In the genomic region with DNA sequence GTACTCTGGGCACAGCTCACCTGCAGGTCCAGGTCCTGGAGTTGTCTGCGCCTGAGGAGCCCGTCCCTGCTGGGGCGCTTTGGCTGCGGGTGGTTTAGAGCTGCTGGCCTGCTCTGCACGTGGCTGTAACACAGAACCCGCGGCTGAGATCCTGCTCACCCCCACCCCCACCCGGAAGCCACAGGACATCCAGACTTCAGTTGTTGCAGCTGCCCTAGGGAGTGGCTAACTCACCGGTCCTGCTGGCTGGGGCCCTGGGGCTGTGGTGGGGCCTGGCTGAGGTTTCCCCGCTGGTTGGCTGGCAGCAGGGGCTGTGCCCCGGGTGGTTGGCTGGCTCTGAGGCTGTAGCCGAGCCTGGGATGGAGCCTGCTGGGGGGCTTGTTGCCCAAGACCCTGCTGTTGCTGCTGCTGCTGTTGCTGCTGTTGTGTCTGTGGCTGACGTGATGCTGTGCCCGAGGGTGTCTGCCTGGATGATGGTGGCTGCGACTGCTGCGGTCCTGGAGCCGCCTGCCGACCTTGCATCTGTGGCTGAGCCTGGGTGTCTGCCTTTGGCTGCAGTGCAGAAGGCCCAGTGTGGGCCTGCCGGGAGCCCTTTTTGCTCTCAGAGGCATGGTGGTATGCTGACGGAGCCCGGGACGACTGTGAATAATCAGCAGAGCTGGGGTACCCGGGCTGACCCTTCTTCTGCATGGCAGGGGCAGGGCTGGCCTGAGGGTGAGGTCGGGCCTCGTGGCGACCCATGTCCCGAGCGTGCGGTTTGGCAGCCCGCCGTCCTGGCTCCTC, we compare ENCODE assay signal across 8 mouse cellular contexts. TPM values are rescaled to one million over a fixed set of nuclear protein-coding genes. Genes with fewer than 3 reads are reported as not detected.
DNase-seq lines count a peak whose midpoint lies in the region; ATAC-seq and TF ChIP-seq lines count a peak whose summit lies in the region.

No protein-coding gene starts in this region.

- peaks cover 20% of the 10 kb centered on the region for H3K4me1 ChIP-seq in kidney, embryonic 14.5 days (ENCODE audit: control insufficient read depth, insufficient read depth, low read length)
- peaks cover 0 to 11% of the 10 kb centered on the region in 2 experiments; a peak in 1 of 4 replicates for H3K4me1 ChIP-seq in ES-E14 (ENCODE audit: control insufficient read depth in 2 of 2, insufficient read depth in 2 of 2, low read length in 2 of 2, poor library complexity in 1 of 2)
- H3K4me1 ChIP-seq in liver, embryonic 13.5 days (replicated peaks) = peaks cover 72% of the 10 kb centered on the region

- H3K36me3 ChIP-seq in kidney, embryonic 14.5 days (ENCODE audit: control insufficient read depth, insufficient read depth, low read length) = no peaks in the 10 kb centered on the region
- H3K36me3 ChIP-seq in ES-E14 (ENCODE audit: control insufficient read depth, insufficient read depth, low read length, poor library complexity, severe bottlenecking) = no peaks in the 10 kb centered on the region
- peaks cover 26% of the 10 kb centered on the region for H3K36me3 ChIP-seq in liver, embryonic 13.5 days

- peak; percentile 63 for ATAC-seq in kidney, embryonic 14.5 days (ENCODE audit: low FRiP score, low TSS enrichment)
- peak; percentile 31; the same call in 1 of the 2 replicates for ATAC-seq in erythroblast, adult 5-6 weeks (replicated peaks; ENCODE audit: low FRiP score, poor library complexity, severe bottlenecking)
- peak; percentile 83 for ATAC-seq in liver, embryonic 13.5 days (ENCODE audit: low read depth)

- peak overlapping the region; percentile 43; the same call in 1 of the 2 replicates for H3K27ac ChIP-seq in kidney, embryonic 14.5 days (ENCODE audit: low read depth, low read length)
- no peak overlapping the region for H3K27ac ChIP-seq in ES-E14 (ENCODE audit: insufficient read depth, low read depth, low read length, poor library complexity, severe bottlenecking)
- H3K27ac ChIP-seq in liver, embryonic 13.5 days = peak overlapping the region; percentile 71

- peak overlapping the region; percentile 37; the same call in 1 of the 2 replicates for H3K9ac ChIP-seq in kidney, embryonic 14.5 days (ENCODE audit: low read depth, low read length)
- peak overlapping the region; percentile 37 for H3K9ac ChIP-seq in ES-E14 (ENCODE audit: insufficient read depth, low read depth, low read length, poor library complexity, severe bottlenecking)
- peak overlapping the region; percentile 75 for H3K9ac ChIP-seq in liver, embryonic 13.5 days

- H3K9me3 ChIP-seq in kidney, embryonic 14.5 days (ENCODE audit: control insufficient read depth, low read length) = no peaks in the 10 kb centered on the region
- no peaks in the 10 kb centered on the region for H3K9me3 ChIP-seq in ES-E14 (ENCODE audit: control insufficient read depth, insufficient read depth, low read depth, low read length)
- no peaks in the 10 kb centered on the region for H3K9me3 ChIP-seq in liver, embryonic 13.5 days (replicated peaks)

- in situ Hi-C loops in ES-E14 (cut with MboI; ENCODE audit: low sequenced_read_pairs in 2 of 2, unreplicated experiment in 2 of 2) = no loop called here

- 39% methylated on average over 31 of the region's 31 CpGs for WGBS in kidney, embryonic 14.5 days
- 36% methylated on average over 31 of the region's 31 CpGs for whole genome bisulfite sequencing in liver, embryonic 13.5 days (ENCODE audit: insufficient replicate concordance)

- no peaks in the 10 kb centered on the region for H3K27me3 ChIP-seq in kidney, embryonic 14.5 days (ENCODE audit: control insufficient read depth, insufficient read depth, low read length)
- H3K27me3 ChIP-seq in liver, embryonic 13.5 days = peaks cover 6% of the 10 kb centered on the region

- no peak for DNase-seq in kidney, adult 11 months
- no peak for DNase-seq in ES-E14 (ENCODE audit: low read depth, low spot score)
- DNase-seq in liver, embryonic 13.5 days = peak; percentile 58
- DNase-seq in thymus, postnatal 14 days = peak; percentile 36
- DNase-seq in layer of hippocampus, adult 9-11 months = no peak
- no peak for DNase-seq in testis, postnatal 10 days (ENCODE audit: low spot score)

- H3K4me2 ChIP-seq in kidney, embryonic 14.5 days (replicated peaks; ENCODE audit: low read depth, low read length) = peak overlapping the region; percentile 5; the same call in 1 of the 2 replicates
- H3K4me2 ChIP-seq in liver, embryonic 13.5 days = peak overlapping the region; percentile 72

- no peak overlapping the region for H3K4me3 ChIP-seq in kidney, embryonic 14.5 days (ENCODE audit: low read length)
- peak overlapping the region; percentile 9 to 53 for H3K4me3 ChIP-seq in ES-E14 (ENCODE audit: insufficient read depth in 1 of 2, low read depth in 1 of 2, low read length in 2 of 2, poor library complexity in 1 of 2, severe bottlenecking in 1 of 2)
- H3K4me3 ChIP-seq in liver, embryonic 13.5 days (replicated peaks) = peak overlapping the region; percentile 49

TF ChIP-seq in ES-E14, 5 proteins besides CTCF, POLR2A, EP300 and RAD21:
- TF ChIP-seq CHD2 (IDR thresholded peaks at IDR 0.05; ENCODE audit: low read depth, low read length) (no peak), ZC3H11A (IDR thresholded peaks at IDR 0.05; ENCODE audit: borderline replicate concordance, low read depth, low read length) (no peak), ZNF384 (IDR thresholded peaks at IDR 0.05; ENCODE audit: low read depth, low read length) (no peak), HCFC1 (IDR thresholded peaks at IDR 0.05; ENCODE audit: borderline replicate concordance, insufficient read depth, low read length) (no peak), MAFK (IDR thresholded peaks at IDR 0.05; ENCODE audit: insufficient read depth, low read depth, low read length) (no peak)

RNA-seq across cellular contexts. Expression of a gene that starts 10.6 kb away (rescaled TPM):
- 55.2 and 57.8 TPM in 2 replicates for polyA plus RNA-seq in kidney, embryonic 14.5 days (2014; fragmentation: Nextera tagmentation; extraction: Ambion mirVana)
- total RNA-seq in ES-E14 (2012; rRNA removed) = 37.3 and 56.1 TPM in 2 replicates
- 123 and 182 TPM in 2 replicates for total RNA-seq in erythroblast, adult 5-6 weeks (2015; ENCODE audit: low replicate concordance)
- 219 and 268 TPM in 2 replicates for total RNA-seq in erythroblast, adult 5-6 weeks (2017; ENCODE audit: low replicate concordance)
- polyA plus RNA-seq in liver, embryonic 13.5 days (2015; fragmentation: Nextera tagmentation; extraction: Ambion mirVana) = 176 and 195 TPM in 2 replicates

RNA-seq across cellular contexts. Expression of a gene that starts 21.8 kb away (rescaled TPM):
- polyA plus RNA-seq in kidney, embryonic 14.5 days (2014; fragmentation: Nextera tagmentation; extraction: Ambion mirVana) = 20.0 and 30.9 TPM in 2 replicates
- total RNA-seq in ES-E14 (2012; rRNA removed) = 14.5 and 28.1 TPM in 2 replicates
- total RNA-seq in erythroblast, adult 5-6 weeks (2015; ENCODE audit: low replicate concordance) = 734 and 842 TPM in 2 replicates
- 498 and 626 TPM in 2 replicates for total RNA-seq in erythroblast, adult 5-6 weeks (2017; ENCODE audit: low replicate concordance)
- 80.8 and 88.0 TPM in 2 replicates for polyA plus RNA-seq in liver, embryonic 13.5 days (2015; fragmentation: Nextera tagmentation; extraction: Ambion mirVana)

RNA-seq across cellular contexts. Expression of a gene that starts 24.7 kb away (rescaled TPM):
- not detected in 2 replicates for polyA plus RNA-seq in kidney, embryonic 14.5 days (2014; fragmentation: Nextera tagmentation; extraction: Ambion mirVana)
- 2.9 and 3.6 TPM in 2 replicates for total RNA-seq in ES-E14 (2012; rRNA removed)
- 33.0 and 48.8 TPM in 2 replicates for total RNA-seq in erythroblast, adult 5-6 weeks (2015; ENCODE audit: low replicate concordance)
- total RNA-seq in erythroblast, adult 5-6 weeks (2017; ENCODE audit: low replicate concordance) = 6.6 and 13.4 TPM in 2 replicates
- 15.5 and 18.6 TPM in 2 replicates for polyA plus RNA-seq in liver, embryonic 13.5 days (2015; fragmentation: Nextera tagmentation; extraction: Ambion mirVana)

RNA-seq across cellular contexts. Expression of a gene that starts 52.0 kb away (rescaled TPM):
- 1.6 and 2.1 TPM in 2 replicates for polyA plus RNA-seq in kidney, embryonic 14.5 days (2014; fragmentation: Nextera tagmentation; extraction: Ambion mirVana)
- 2.7 and 3.8 TPM in 2 replicates for total RNA-seq in ES-E14 (2012; rRNA removed)
- 0.77 TPM in 1 of 2 replicates, not detected in the other for total RNA-seq in erythroblast, adult 5-6 weeks (2015; ENCODE audit: low replicate concordance)
- total RNA-seq in erythroblast, adult 5-6 weeks (2017; ENCODE audit: low replicate concordance) = 2.3 and 2.8 TPM in 2 replicates
- polyA plus RNA-seq in liver, embryonic 13.5 days (2015; fragmentation: Nextera tagmentation; extraction: Ambion mirVana) = 1.2 and 1.4 TPM in 2 replicates

RNA-seq across cellular contexts. Expression of a gene that starts 55.9 kb away (rescaled TPM):
- polyA plus RNA-seq in kidney, embryonic 14.5 days (2014; fragmentation: Nextera tagmentation; extraction: Ambion mirVana) = 19.8 and 20.8 TPM in 2 replicates
- total RNA-seq in ES-E14 (2012; rRNA removed) = 22.9 and 28.3 TPM in 2 replicates
- 4.8 and 5.6 TPM in 2 replicates for total RNA-seq in erythroblast, adult 5-6 weeks (2015; ENCODE audit: low replicate concordance)
- total RNA-seq in erythroblast, adult 5-6 weeks (2017; ENCODE audit: low replicate concordance) = 4.1 and 7.8 TPM in 2 replicates
- polyA plus RNA-seq in liver, embryonic 13.5 days (2015; fragmentation: Nextera tagmentation; extraction: Ambion mirVana) = 21.0 TPM in 2 replicates

Comparison
In these comparisons a context has a peak if more than half of its experiments do, and no peak if none do; other contexts are left out.
1. ATAC-seq: peak in every context shown above with its lines; median percentile 83 in liver, embryonic 13.5 days; 63 in kidney, embryonic 14.5 days; 31 in erythroblast, adult 5-6 weeks.
2. DNase-seq: peak in liver, embryonic 13.5 days (single experiment) and thymus, postnatal 14 days (single experiment); none in kidney, adult 11 months (single experiment), ES-E14 (single experiment), layer of hippocampus, adult 9-11 months (single experiment) and testis, postnatal 10 days (single experiment).
3. RNA of a gene that starts 21.8 kb away (total RNA-seq): 498 to 842 TPM in erythroblast, adult 5-6 weeks; 14.5 to 28.1 TPM in ES-E14; every median in the first group is over 10 times any median in the second.
4. Peak in every context shown above with its lines, with median percentiles within 50 percentile points of each other: H3K9ac ChIP-seq.